Mouse (Mus musculus): ENCODE data around the gene Trip12. TPM values are rescaled to one million over a fixed set of nuclear protein-coding genes. Genes with fewer than 3 reads are reported as not detected.

Gene Trip12
- total RNA-seq (2023): 305 TPM

DNA sequence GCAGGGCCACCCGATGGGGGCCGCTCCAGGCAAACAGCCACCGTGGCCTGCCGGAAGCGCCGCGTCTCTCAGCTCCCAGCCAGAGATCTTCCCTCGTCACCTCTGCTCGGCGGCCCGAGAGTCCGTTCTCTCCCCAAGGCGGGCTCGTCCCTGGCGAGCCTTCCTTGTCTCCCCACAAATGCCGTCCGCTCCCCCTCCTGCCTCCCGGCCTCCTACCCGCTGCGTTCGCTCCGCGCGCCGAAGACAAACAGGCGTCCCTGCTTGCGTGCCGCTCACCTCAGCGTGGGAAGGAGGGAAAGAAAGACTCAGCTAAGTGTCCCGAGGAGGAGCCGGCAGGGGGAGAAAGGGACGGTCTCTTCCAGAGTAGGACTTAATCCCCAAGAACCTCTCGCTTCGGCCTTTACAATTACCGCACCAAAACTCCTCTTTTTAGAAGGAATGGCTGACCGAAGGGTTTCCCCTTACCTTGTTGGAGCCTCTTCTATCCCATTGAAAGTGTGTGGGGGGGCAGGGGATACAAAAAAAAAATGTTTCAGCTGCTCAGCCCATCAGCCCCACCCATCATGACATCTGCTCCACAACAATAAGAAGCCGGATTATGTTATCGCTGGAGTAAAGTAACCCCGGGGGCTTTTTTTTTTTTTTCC, at the start of gene Trip12:
TSS of gene Trip12 (minus strand) at position 499 of the 647 bp plus-strand sequence.

DNA sequence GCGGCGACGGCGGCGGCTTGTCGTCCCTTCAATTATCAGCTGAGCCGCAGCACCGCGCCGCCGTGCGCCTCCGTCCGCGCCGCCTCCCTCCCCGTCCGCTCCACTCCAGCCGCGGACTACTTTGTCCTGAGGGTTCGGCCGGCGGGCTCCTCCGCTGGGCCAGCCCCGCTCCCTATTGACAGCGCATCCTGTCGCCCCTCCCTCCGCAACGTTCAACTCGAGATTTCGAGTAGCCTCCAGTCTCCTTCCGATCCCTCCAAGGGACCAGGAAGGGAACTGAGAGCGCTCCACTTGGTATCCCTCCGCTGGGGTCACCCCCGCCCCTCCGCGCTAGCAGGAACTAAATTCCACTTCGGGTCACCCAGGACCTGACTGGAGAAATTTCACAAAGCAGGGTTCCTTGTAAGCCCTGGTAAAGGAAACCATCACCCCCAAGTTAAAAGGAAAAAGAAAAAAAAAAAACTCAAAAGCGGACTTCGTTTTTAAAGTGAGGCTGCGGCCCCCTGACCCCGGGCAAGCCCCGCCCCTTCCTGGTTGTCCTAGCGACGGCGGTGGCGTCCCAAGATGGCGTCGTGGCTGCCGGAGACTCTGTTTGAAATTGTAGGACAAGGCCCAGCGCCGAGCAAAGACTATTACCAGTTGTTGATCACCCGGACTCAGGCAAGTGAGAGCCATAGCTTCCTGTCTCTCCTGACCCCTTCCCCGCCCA, 853 bp downstream of the Trip12 start, which contains the start of gene Fbxo36:
TSS of gene Fbxo36 (plus strand) at position 533 of the 709 bp plus-strand sequence.

DNA sequence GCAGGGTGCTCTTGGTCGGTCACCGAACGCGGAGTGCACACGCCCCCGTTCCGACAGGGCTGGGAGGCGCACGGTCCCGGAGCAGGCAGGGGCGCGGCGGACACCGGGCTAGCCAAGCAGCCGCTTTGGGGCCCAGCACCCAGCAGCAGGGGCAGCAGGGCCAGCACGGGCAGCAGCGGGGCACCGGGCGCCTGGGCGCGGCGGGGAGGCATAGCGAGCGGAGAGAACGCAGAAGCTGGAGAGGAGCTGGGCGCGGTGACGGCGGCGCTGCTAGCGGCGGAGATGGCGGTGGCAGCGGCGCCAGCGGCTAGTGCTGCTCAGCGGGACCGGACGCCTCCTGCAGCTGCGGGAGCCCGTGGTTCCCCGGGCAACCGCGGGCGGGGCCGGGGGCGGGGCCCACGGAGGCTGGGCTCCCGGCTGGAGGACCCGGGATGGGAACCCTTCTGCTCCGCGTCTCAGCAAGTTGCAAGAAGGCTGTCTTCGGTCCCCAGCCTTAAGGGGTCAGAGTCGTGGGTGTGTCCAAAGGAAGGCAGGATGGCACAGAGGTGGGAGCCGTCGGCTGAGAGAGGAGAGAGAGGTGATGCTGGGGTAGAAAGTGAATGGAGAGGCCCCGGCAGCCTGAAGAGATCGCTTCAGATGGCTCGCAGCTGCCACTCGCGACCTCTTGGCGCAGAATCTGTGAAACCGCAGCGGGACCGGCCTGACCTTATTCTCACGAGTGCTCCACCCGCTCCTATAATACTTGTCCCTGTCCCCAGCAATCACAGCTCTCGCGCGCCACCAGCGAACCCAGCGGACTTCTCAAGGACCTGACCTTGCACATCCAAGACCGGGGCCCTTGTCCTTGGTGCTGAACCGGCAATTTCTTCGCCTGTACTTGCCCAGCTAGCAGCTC, 144.6 kb downstream of the Trip12 start, which contains the start of gene Dner:
TSS of gene Dner (minus strand) at position 705 of the 895 bp plus-strand sequence.

Other genes starting within 250 kb of the Trip12 start
- gene Dner, start 144.3 kb downstream of the Trip12 start, total RNA-seq (2023): not detected
- gene Fbxo36, start 675 bp downstream of the Trip12 start, total RNA-seq (2023): not detected
- gene Slc16a14, start 94.6 kb upstream of the Trip12 start, total RNA-seq (2023): 0.15 TPM

All from CD8-positive naive resting alpha-beta T cell, adult 57 days (primary cell).